Mouse (Mus musculus): ENCODE results near the gene Plekhg2. TPM values are rescaled to one million over a fixed set of nuclear protein-coding genes. Genes with fewer than 3 reads are reported as not detected.

Plekhg2 gene
- total RNA-seq, 2 experiments from 2014 or later, result 4.8 to 5.1 TPM

GRCm38 (mm10) chr7:28338108-28338998, 34.0 kb downstream of the Plekhg2 start, which contains the start of gene Supt5:
TSS of gene Supt5 (minus strand) at chr7:28338746.
- peak; percentile 92 to 98 for DNase-seq (ENCODE audit: low spot score in 2 of 2)

- no peak for DNase-seq (ENCODE audit: low spot score in 2 of 2)
These were observed 36.9 kb downstream of the Plekhg2 start for GRCm38 (mm10) chr7:28335471-28335870.

GRCm38 (mm10) chr7:28334534-28334933, 37.9 kb downstream of the Plekhg2 start:
- no peak for DNase-seq (ENCODE audit: low spot score in 2 of 2)

GRCm38 (mm10) chr7:28328260-28328659, 44.1 kb downstream of the Plekhg2 start:
- no peak for DNase-seq (ENCODE audit: low spot score in 2 of 2)

GRCm38 (mm10) chr7:28326457-28326856, 45.9 kb downstream of the Plekhg2 start:
- no peak for DNase-seq (ENCODE audit: low spot score in 2 of 2)

- DNase-seq (ENCODE audit: low spot score in 2 of 2), result no peak
These were observed 47.1 kb downstream of the Plekhg2 start for GRCm38 (mm10) chr7:28325293-28325692.

- DNase-seq (ENCODE audit: low spot score in 2 of 2), result no peak
These were observed 50.3 kb downstream of the Plekhg2 start for GRCm38 (mm10) chr7:28321974-28322720.

GRCm38 (mm10) chr7:28318714-28319113, 53.7 kb downstream of the Plekhg2 start:
- no peak for DNase-seq (ENCODE audit: low spot score in 2 of 2)

GRCm38 (mm10) chr7:28318036-28318435, 54.4 kb downstream of the Plekhg2 start:
- DNase-seq (ENCODE audit: low spot score in 2 of 2), result no peak

- DNase-seq (ENCODE audit: low spot score in 2 of 2), result peak; percentile 98 to 99
These were observed 60.4 kb downstream of the Plekhg2 start, which contains the start of gene Timm50 for GRCm38 (mm10) chr7:28311926-28312543. TSS of gene Timm50 (minus strand) at chr7:28312072.

- DNase-seq (ENCODE audit: low spot score in 2 of 2), result peak in 1 of 2 experiments; percentile 6
These were observed 61.1 kb downstream of the Plekhg2 start for GRCm38 (mm10) chr7:28311151-28311925.

GRCm38 (mm10) chr7:28309737-28310136, 62.7 kb downstream of the Plekhg2 start:
- no peak for DNase-seq (ENCODE audit: low spot score in 2 of 2)

Other genes starting within 250 kb of the Plekhg2 start
- under 1 TPM in 1 of 2 experiments, not detected in 1; 0.05 TPM for gene 9530053A07Rik, start 243.1 kb downstream of the Plekhg2 start, total RNA-seq (2021)
- gene Fbl, start 202.9 kb downstream of the Plekhg2 start, total RNA-seq (2021), result 10 to 100 TPM; 43.0 to 46.4 TPM
- gene Dyrk1b, start 193.1 kb downstream of the Plekhg2 start, total RNA-seq (2021), result 10 to 100 TPM; 41.8 to 43.7 TPM
- gene Eid2, start 104.7 kb downstream of the Plekhg2 start, total RNA-seq (2021), result 10 to 100 TPM; 59.3 to 61.3 TPM
- gene Eid2b, start 94.9 kb downstream of the Plekhg2 start, total RNA-seq (2021), result 10 to 100 TPM; 37.8 to 38.4 TPM
- under 1 TPM in 1 of 2 experiments, not detected in 1; 0.25 TPM for gene Selenov, start 81.4 kb downstream of the Plekhg2 start, total RNA-seq (2021)
- 1 to 10 TPM; 2.1 to 2.6 TPM for gene Dll3, start 70.4 kb downstream of the Plekhg2 start, total RNA-seq (2021)
- 10 to 100 TPM; 42.4 to 44.3 TPM for gene Timm50, start 60.5 kb downstream of the Plekhg2 start, total RNA-seq (2021)
- 100 to 1,000 TPM; 116 to 119 TPM for gene Supt5, start 33.9 kb downstream of the Plekhg2 start, total RNA-seq (2021)
- 100 to 1,000 TPM; 481 to 546 TPM for gene Rps16, start 21.9 kb downstream of the Plekhg2 start, total RNA-seq (2021)
- gene Zfp36, start 7.7 kb upstream of the Plekhg2 start, total RNA-seq (2021), result 1 to 10 TPM; 3.5 to 3.7 TPM
- 10 to 100 TPM; 21.4 to 22.1 TPM for gene Med29, start 20.1 kb upstream of the Plekhg2 start, total RNA-seq (2021)
- gene Paf1, start 20.4 kb upstream of the Plekhg2 start, total RNA-seq (2021), result 10 to 100 TPM; 64.9 to 69.3 TPM
- 1 to 10 TPM; 2.2 to 2.4 TPM for gene Gmfg, start 64.8 kb upstream of the Plekhg2 start, total RNA-seq (2021)
- gene Lrfn1, start 79.4 kb upstream of the Plekhg2 start, total RNA-seq (2021), result 10 to 100 TPM; 75.5 to 81.1 TPM
- gene Ifnl2, start 137.9 kb upstream of the Plekhg2 start, total RNA-seq (2021), result not detected
- gene Ifnl3, start 150.2 kb upstream of the Plekhg2 start, total RNA-seq (2021), result not detected
- not detected for gene Sycn, start 168.3 kb upstream of the Plekhg2 start, total RNA-seq (2021)
- under 1 TPM in 1 of 2 experiments, not detected in 1; 0.28 TPM for gene Nccrp1, start 174.7 kb upstream of the Plekhg2 start, total RNA-seq (2021)
- gene Samd4b, start 225.5 kb upstream of the Plekhg2 start, total RNA-seq (2021), result 10 to 100 TPM; 74.1 to 77.1 TPM
- 10 to 100 TPM; 12.7 to 14.6 TPM for gene Pak4, start 225.6 kb upstream of the Plekhg2 start, total RNA-seq (2021)

Measured in layer of hippocampus, adult 18-20 months (tissue).